Mouse (Mus musculus) midbrain, embryonic 14.5 days (tissue): ENCODE measurements around the gene Zfp78. TPM values are rescaled to one million over a fixed set of nuclear protein-coding genes. Genes with fewer than 3 reads are reported as not detected.
A peak's percentile ranks its signal among the peaks of the same experiment; 100 is the strongest.

ENCODE experiments used
- ATAC-seq: fragments of 200-750 bp; cut with Nextera tagmentation; 2 replicates; pipeline ENCODE4 v1.8.0; 2017; ENCODE audit warnings: moderate number of reproducible peaks, moderate library complexity; ENCODE audit not compliant: low FRiP score, low TSS enrichment
- DNase-seq: peaks from one replicate; pipeline ENCODE4 v3.0.0-alpha.2; 2015
- H3K27ac ChIP-seq: fragments of 300-500 bp; sonication (generic); replicated peaks from 2 replicates; pipeline ENCODE4 v1.5.1; 2014; ENCODE audit warnings: mild to moderate bottlenecking, low read depth, low read length, moderate library complexity
- H3K27me3 ChIP-seq: fragments of 300-500 bp; sonication (generic); 2 replicates; pipeline ENCODE4 v1.6.1; 2014; ENCODE audit warnings: low read length, control low read depth, mixed read lengths; ENCODE audit not compliant: control insufficient read depth, insufficient read depth
- H3K36me3 ChIP-seq: fragments of 300-500 bp; sonication (generic); 2 replicates; pipeline ENCODE4 v1.6.1; 2014; ENCODE audit warnings: low read length, control low read depth; ENCODE audit not compliant: control insufficient read depth, insufficient read depth
- H3K4me1 ChIP-seq: fragments of 300-500 bp; sonication (generic); 2 replicates; pipeline ENCODE4 v1.6.1; 2014; ENCODE audit warnings: mild to moderate bottlenecking, antibody characterized with exemption, low read length, control low read depth; ENCODE audit not compliant: control insufficient read depth, insufficient read depth
- H3K4me2 ChIP-seq: fragments of 300-500 bp; sonication (generic); 2 replicates; pipeline ENCODE4 v1.6.1; 2014; ENCODE audit warnings: mild to moderate bottlenecking, low read length, moderate library complexity
- H3K4me3 ChIP-seq: fragments of 300-500 bp; sonication (generic); replicated peaks from 2 replicates; pipeline ENCODE4 v1.5.1; 2014; ENCODE audit warnings: low read depth, low read length
- H3K9ac ChIP-seq: fragments of 300-500 bp; sonication (generic); replicated peaks from 2 replicates; pipeline ENCODE4 v1.6.1; 2014; ENCODE audit warnings: mild to moderate bottlenecking, low read length, moderate library complexity
- H3K9me3 ChIP-seq: fragments of 300-500 bp; sonication (generic); 2 replicates; pipeline ENCODE4 v1.6.1; 2016; ENCODE audit warnings: low read length, control low read depth, mixed read lengths; ENCODE audit not compliant: control insufficient read depth
- WGBS: fragments of 180-500 bp; shearing (Covaris S2); extraction: QIAGEN DNeasy Blood & Tissue Kit; methylation state at CpG from one replicate; pipeline ENCODE4 v1.1.7; 2014; 5-methylcytosine and 5-hydroxymethylcytosine counted together
- polyA plus RNA-seq: library from polyadenylated mRNA; unstranded; fragments of >200 nt; fragmentation: Nextera tagmentation; extraction: Ambion mirVana; gene quantifications from 2 replicates; pipeline ENCODE4 v1.2.1, GENCODE M21; 2014

The Zfp78 gene
- polyA plus RNA-seq, 1 experiment from 2014 or later: 6.1 TPM

DNA sequence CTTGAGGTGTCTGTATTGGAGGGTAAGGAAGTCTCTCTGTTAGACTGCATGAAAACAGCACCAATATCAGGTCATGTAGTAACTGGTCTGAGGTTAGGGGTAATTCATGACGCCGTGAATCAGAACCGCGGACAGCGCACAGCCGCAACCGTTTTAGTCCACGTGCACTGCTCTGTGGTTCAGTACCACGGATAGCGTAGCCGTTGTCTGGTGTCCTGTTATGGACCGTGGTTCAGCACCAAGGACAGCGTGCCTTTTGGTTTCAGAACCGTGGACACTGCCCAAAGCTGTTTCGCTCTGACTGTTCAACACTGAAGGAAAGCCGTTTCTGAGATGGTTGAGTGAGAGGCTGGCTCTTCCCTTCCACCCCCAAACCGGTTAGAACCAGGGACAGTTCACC lies 47.0 kb downstream of the Zfp78 start, which contains the start of gene Gm20715:
Gene Gm20715 (plus strand): TSS at position 235 of the 400 bp plus-strand sequence.
- no peak within 1 kb of the TSS for H3K4me3 ChIP-seq
- DNase-seq (peak; percentile 84), ATAC-seq (no peak; the same call in 1 of the 2 replicates)
- no peaks in the 10 kb centered on the region for H3K9me3 ChIP-seq
- no peaks in the 10 kb centered on the region for H3K27me3 ChIP-seq
- no peak within 1 kb of the TSS for H3K4me2 ChIP-seq
- no peak within 1 kb of the TSS for H3K9ac ChIP-seq
- WGBS: under 1% methylated on average over 17 of the region's 17 CpGs
- H3K4me1 ChIP-seq: no peaks in the 10 kb centered on the region
- H3K27ac ChIP-seq: no peak within 1 kb of the TSS
- 0 out of 2 replicates have a peak, but pooled peaks cover 3% of the 10 kb centered on the region for H3K36me3 ChIP-seq

- 9% methylated on average over 19 of the region's 22 CpGs for WGBS
- peak; percentile 87 for ATAC-seq
- Histone ChIP-seq H3K4me2 (peak overlapping the region; percentile 55), H3K4me1 (no peaks in the 10 kb centered on the region), H3K9ac (peak overlapping the region; percentile 50; the same call in 1 of the 2 replicates), H3K27me3 (no peaks in the 10 kb centered on the region), H3K36me3 (no peaks in the 10 kb centered on the region), H3K4me3 (peak overlapping the region; percentile 35), H3K9me3 (no peaks in the 10 kb centered on the region), H3K27ac (no peak overlapping the region)
- DNase-seq: peak; percentile 76
Observed at GRCm38 (mm10) chr7:6414626-6415441, 51.8 kb downstream of the Zfp78 start.

DNA sequence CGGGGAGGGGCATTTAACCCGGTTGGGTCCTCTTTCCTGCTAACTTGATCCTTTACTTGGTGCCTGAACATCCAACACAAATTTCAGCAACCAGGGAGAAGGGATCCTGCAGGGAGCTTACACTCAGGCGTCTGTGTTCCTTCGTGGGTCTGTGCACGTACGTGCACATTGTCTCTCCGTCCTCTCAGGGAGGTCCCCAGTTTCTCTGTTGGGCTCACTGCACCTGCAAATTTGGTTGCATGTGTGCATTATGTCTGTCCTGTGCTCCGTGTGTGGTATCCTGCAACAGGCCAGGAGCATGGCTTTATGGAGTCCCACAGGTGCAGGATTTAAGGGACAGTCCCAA lies 52.3 kb downstream of the Zfp78 start:
- no peaks in the 10 kb centered on the region for H3K4me1 ChIP-seq
- H3K36me3 ChIP-seq: no peaks in the 10 kb centered on the region
- DNase-seq (no peak), ATAC-seq (no peak; the same call in 1 of the 2 replicates)
- H3K27me3 ChIP-seq: no peaks in the 10 kb centered on the region
- H3K9me3 ChIP-seq: no peaks in the 10 kb centered on the region
- no peak overlapping the region for H3K27ac ChIP-seq
- H3K9ac ChIP-seq: peak overlapping the region; percentile 50
- WGBS: 12% methylated on average over 8 of the region's 8 CpGs
- peak overlapping the region; percentile 55 for H3K4me2 ChIP-seq
- H3K4me3 ChIP-seq: peak overlapping the region; percentile 35

DNA sequence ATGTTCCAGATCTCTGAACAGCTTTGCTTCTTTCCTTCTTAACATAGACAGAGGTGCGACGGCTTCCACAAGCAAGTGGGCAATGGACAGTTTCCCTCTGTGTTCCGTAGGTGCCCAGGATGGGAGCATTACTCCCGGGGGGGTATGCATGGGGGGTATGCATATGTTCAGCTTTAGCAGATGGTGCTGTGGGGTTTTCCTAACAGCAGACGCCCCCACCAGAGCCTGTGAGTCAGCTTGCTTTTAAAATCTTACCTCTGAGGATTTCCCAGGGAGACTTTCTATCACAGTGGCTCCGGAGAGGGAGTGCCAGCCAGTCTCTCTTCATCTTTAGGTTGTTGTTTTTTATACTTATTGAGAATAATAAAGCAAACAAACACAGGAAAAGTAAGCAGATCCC lies 56.8 kb downstream of the Zfp78 start:
- Histone ChIP-seq H3K36me3 (no peaks in the 10 kb centered on the region), H3K4me1 (no peaks in the 10 kb centered on the region), H3K27me3 (no peaks in the 10 kb centered on the region), H3K27ac (no peak overlapping the region), H3K9ac (no peak overlapping the region), H3K4me3 (no peak overlapping the region), H3K9me3 (no peaks in the 10 kb centered on the region), H3K4me2 (no peak overlapping the region)
- 76% methylated on average over 6 of the region's 6 CpGs for WGBS
- ATAC-seq (no peak), DNase-seq (no peak)

GRCm38 (mm10) chr7:6429381-6429780 lies 66.3 kb downstream of the Zfp78 start:
- H3K4me3 ChIP-seq: no peak overlapping the region
- H3K36me3 ChIP-seq: no peaks in the 10 kb centered on the region
- H3K4me2 ChIP-seq: no peak overlapping the region
- no peak overlapping the region for H3K27ac ChIP-seq
- 90% methylated on average over 3 of the region's 3 CpGs for WGBS
- no peaks in the 10 kb centered on the region for H3K27me3 ChIP-seq
- H3K4me1 ChIP-seq: no peaks in the 10 kb centered on the region
- no peak overlapping the region for H3K9ac ChIP-seq
- no peak for ATAC-seq
- DNase-seq: no peak
- H3K9me3 ChIP-seq: peaks cover 8% of the 10 kb centered on the region; the same call in 1 of the 2 replicates

GRCm38 (mm10) chr7:6430342-6430741 lies 67.3 kb downstream of the Zfp78 start:
- WGBS: 40% methylated on average over 2 of the region's 2 CpGs
- DNase-seq (peak; percentile 44), ATAC-seq (no peak)
- Histone ChIP-seq H3K36me3 (no peaks in the 10 kb centered on the region), H3K9me3 (peaks cover 8% of the 10 kb centered on the region; the same call in 1 of the 2 replicates), H3K27me3 (no peaks in the 10 kb centered on the region), H3K4me1 (peaks cover 6% of the 10 kb centered on the region), H3K9ac (no peak overlapping the region), H3K27ac (no peak overlapping the region), H3K4me3 (no peak overlapping the region), H3K4me2 (no peak overlapping the region)

Other genes with a start within 250 kb of the Zfp78 start
- 12.0 and 19.1 TPM in 2 replicates for gene Zfp787, start 207.3 kb upstream of the Zfp78 start, polyA plus RNA-seq
- gene Zfp444, start 191.1 kb upstream of the Zfp78 start, polyA plus RNA-seq: 82.8 and 94.7 TPM in 2 replicates
- gene Galp, start 166.2 kb upstream of the Zfp78 start, polyA plus RNA-seq: not detected in 2 replicates
- gene Zscan5b, start 141.0 kb upstream of the Zfp78 start, polyA plus RNA-seq: not detected in 2 replicates
- not detected in 2 replicates for gene Epp13, start 110.6 kb upstream of the Zfp78 start, polyA plus RNA-seq
- 13.9 and 15.7 TPM in 2 replicates for gene Zfp667, start 76.7 kb upstream of the Zfp78 start, polyA plus RNA-seq
- gene Zfp583, start 32.0 kb upstream of the Zfp78 start, polyA plus RNA-seq: 12.7 and 13.4 TPM in 2 replicates
- gene Gm3854, start 19.5 kb upstream of the Zfp78 start, polyA plus RNA-seq: 5.5 and 5.7 TPM in 2 replicates
- gene Zfp28, start 20.0 kb downstream of the Zfp78 start, polyA plus RNA-seq: 14.6 and 17.7 TPM in 2 replicates
- 3.4 and 6.9 TPM in 2 replicates for gene Smim17, start 35.4 kb downstream of the Zfp78 start, polyA plus RNA-seq
- gene Gm20715, start 47.0 kb downstream of the Zfp78 start, polyA plus RNA-seq: not detected in 2 replicates
- 0.20 and 0.23 TPM in 2 replicates for gene Olfr1344, start 75.4 kb downstream of the Zfp78 start, polyA plus RNA-seq
- gene Olfr1336, start 92.9 kb downstream of the Zfp78 start, polyA plus RNA-seq: 0.04 TPM in 1 of 2 replicates, not detected in the other
- gene Olfr1346, start 103.8 kb downstream of the Zfp78 start, polyA plus RNA-seq: not detected in 2 replicates
- not detected in 2 replicates for gene Olfr5, start 123.7 kb downstream of the Zfp78 start, polyA plus RNA-seq
- gene Olfr1347, start 136.5 kb downstream of the Zfp78 start, polyA plus RNA-seq: not detected in 2 replicates
- gene Olfr1348, start 145.5 kb downstream of the Zfp78 start, polyA plus RNA-seq: not detected in 2 replicates
- gene Olfr1349, start 159.7 kb downstream of the Zfp78 start, polyA plus RNA-seq: not detected in 2 replicates
- not detected in 2 replicates for gene Olfr1350, start 201.6 kb downstream of the Zfp78 start, polyA plus RNA-seq